Mouse (Mus musculus): ENCODE data around the gene Faf2.

DNA sequence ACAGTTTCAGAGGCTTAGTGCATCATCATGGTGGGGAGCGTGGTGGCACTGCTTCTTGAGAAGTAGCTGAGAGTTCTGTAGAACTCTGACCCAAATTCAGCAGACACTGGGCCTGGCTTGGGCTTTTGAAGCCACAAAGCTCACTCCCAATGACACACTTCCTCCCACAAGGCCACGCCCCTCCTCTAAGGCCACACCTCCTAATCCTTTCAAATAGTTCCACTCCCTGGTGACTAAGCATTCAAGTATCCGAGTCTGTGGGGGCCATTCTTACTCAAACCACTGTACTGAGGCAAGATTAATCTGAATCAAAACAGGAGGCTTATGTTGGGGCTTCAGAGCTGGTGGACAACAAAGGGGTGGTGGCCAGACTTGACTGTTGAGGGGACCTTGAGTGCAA, 89.3 kb downstream of the Faf2 start:
- TF ChIP-seq CTCF (IDR thresholded peaks at IDR 0.05; ENCODE audit: low read depth) (no peak), EP300 (IDR thresholded peaks at IDR 0.05; ENCODE audit: low read depth) (no peak)

Data from liver, postnatal 0 days (tissue).